Mouse (Mus musculus) G1E (cell line): ENCODE measurements around the gene Grhl3. TPM values are rescaled to one million over a fixed set of nuclear protein-coding genes. Genes with fewer than 3 reads are reported as not detected.

ENCODE experiments used
- ATAC-seq: 2 replicates; pipeline ENCODE4 v1.8.0; 2016; ENCODE audit warnings: mild to moderate bottlenecking; ENCODE audit not compliant: insufficient number of reproducible peaks, poor library complexity, low FRiP score, severe bottlenecking; ENCODE audit errors: extremely low read depth
- DNase-seq: peaks from one replicate; pipeline ENCODE4 v3.0.0; 2012; ENCODE audit warnings: low spot score
- H3K27me3 ChIP-seq: 2 replicates; pipeline ENCODE4 v1.6.1; 2012; ENCODE audit warnings: mild to moderate bottlenecking, low read length, inconsistent platforms; ENCODE audit not compliant: insufficient read depth
- H3K36me3 ChIP-seq: replicated peaks from 2 replicates; pipeline ENCODE3; 2012; ENCODE audit warnings: mild to moderate bottlenecking, inconsistent platforms
- H3K4me1 ChIP-seq: 2 replicates; pipeline ENCODE4 v1.6.1; 2012; ENCODE audit warnings: low read depth, low read length, inconsistent platforms, mixed read lengths; ENCODE audit not compliant: insufficient read depth
- H3K4me3 ChIP-seq: 2 replicates; pipeline ENCODE4 v1.5.1; 2012; ENCODE audit warnings: low read depth, mild to moderate bottlenecking, inconsistent platforms, low read length, moderate library complexity, mixed read lengths
- H3K9me3 ChIP-seq: replicated peaks from 2 replicates; pipeline ENCODE4 v1.6.1; 2012; ENCODE audit warnings: inconsistent platforms
- CTCF ChIP-seq: IDR thresholded peaks from 2 replicates; pipeline ENCODE4 v1.5.1; 2012; ENCODE audit warnings: low read depth, low read length, inconsistent platforms, mixed read lengths
- GATA1 ChIP-seq: IDR thresholded peaks from 2 replicates; pipeline ENCODE4 v1.6.1; 2012; ENCODE audit warnings: borderline replicate concordance, low read length, inconsistent platforms, mixed read lengths
- GATA2 ChIP-seq: IDR thresholded peaks from 2 replicates; pipeline ENCODE4 v1.6.1; 2012; ENCODE audit warnings: low read depth, low read length, inconsistent platforms, borderline replicate concordance
- POLR2AphosphoS5 ChIP-seq: IDR thresholded peaks from 2 replicates; pipeline ENCODE4 v1.6.1; 2012; ENCODE audit warnings: low read depth, low read length, inconsistent platforms; ENCODE audit not compliant: insufficient replicate concordance
- TAL1 ChIP-seq: conservative IDR thresholded peaks from 2 replicates; pipeline ENCODE4 v1.6.1; 2012; ENCODE audit warnings: low read depth, low read length, inconsistent platforms, mixed read lengths
- polyA plus RNA-seq: library from polyadenylated mRNA; stranded (reverse); fragments of >175 nt; gene quantifications from 2 replicates; pipeline ENCODE4 v1.2.3, GENCODE M21; 2012
- total RNA-seq, 2 experiments: library from RNA; stranded (forward) in 1 of 2; stranded (reverse) in 1 of 2; fragments of 200-1000 nt in 1 of 2; fragments of >200 nt in 1 of 2; fragmentation: Nextera tagmentation in 1 of 2; gene quantifications; 2 replicates each; pipeline ENCODE4 v1.2.3; 2014 to 2017

Grhl3 gene
- total and polyA plus RNA-seq, 3 experiments: not detected

- no peak for DNase-seq
- no peaks in the 10 kb centered on the region for H3K9me3 ChIP-seq
- no peak for TF ChIP-seq TAL1
- no peak for TF ChIP-seq GATA1
- TF ChIP-seq CTCF: no peak
- TF ChIP-seq POLR2AphosphoS5: no peak
- TF ChIP-seq GATA2: no peak
- no peaks in the 10 kb centered on the region for H3K36me3 ChIP-seq
- ATAC-seq: no peak
- peaks cover 2% of the 10 kb centered on the region; the same call in 1 of the 2 replicates for H3K27me3 ChIP-seq
- H3K4me1 ChIP-seq: no peaks in the 10 kb centered on the region
- no peak overlapping the region for H3K4me3 ChIP-seq
Observed at GRCm38 (mm10) chr4:135591610-135592304, 18.3 kb upstream of the Grhl3 start.

GRCm38 (mm10) chr4:135591086-135591485, 17.7 kb upstream of the Grhl3 start:
- Histone ChIP-seq H3K36me3 (no peaks in the 10 kb centered on the region), H3K9me3 (no peaks in the 10 kb centered on the region), H3K4me1 (no peaks in the 10 kb centered on the region), H3K4me3 (no peak overlapping the region), H3K27me3 (peaks cover 2% of the 10 kb centered on the region; the same call in 1 of the 2 replicates)
- DNase-seq: no peak
- TF ChIP-seq TAL1 (no peak), CTCF (no peak), GATA1 (no peak)
- ATAC-seq: no peak

- DNase-seq (no peak), ATAC-seq (no peak)
- Histone ChIP-seq H3K4me3 (no peak overlapping the region), H3K36me3 (no peaks in the 10 kb centered on the region), H3K27me3 (peaks cover 20% of the 10 kb centered on the region), H3K9me3 (no peaks in the 10 kb centered on the region), H3K4me1 (no peaks in the 10 kb centered on the region)
- TF ChIP-seq GATA1: no peak
- no peak for TF ChIP-seq CTCF
- TF ChIP-seq TAL1: no peak
- no peak for TF ChIP-seq POLR2AphosphoS5
- no peak for TF ChIP-seq GATA2
Observed at GRCm38 (mm10) chr4:135584838-135585237, 11.4 kb upstream of the Grhl3 start.

GRCm38 (mm10) chr4:135581222-135581910, 7.9 kb upstream of the Grhl3 start:
- H3K4me1 ChIP-seq: no peaks in the 10 kb centered on the region
- H3K36me3 ChIP-seq: no peaks in the 10 kb centered on the region
- ATAC-seq (no peak), DNase-seq (no peak)
- TF ChIP-seq CTCF: no peak
- TF ChIP-seq POLR2AphosphoS5: no peak
- TF ChIP-seq GATA1: no peak
- TF ChIP-seq GATA2: no peak
- TF ChIP-seq TAL1: no peak
- peaks cover 24% of the 10 kb centered on the region for H3K27me3 ChIP-seq
- no peaks in the 10 kb centered on the region for H3K9me3 ChIP-seq
- H3K4me3 ChIP-seq: no peak overlapping the region

- Histone ChIP-seq H3K4me3 (no peak overlapping the region), H3K27me3 (peaks cover 21% of the 10 kb centered on the region), H3K4me1 (no peaks in the 10 kb centered on the region), H3K36me3 (no peaks in the 10 kb centered on the region), H3K9me3 (no peaks in the 10 kb centered on the region)
- DNase-seq (no peak), ATAC-seq (no peak)
- TF ChIP-seq GATA2: no peak
- no peak for TF ChIP-seq TAL1
- TF ChIP-seq POLR2AphosphoS5: no peak
- TF ChIP-seq GATA1: no peak
- no peak for TF ChIP-seq CTCF
Observed at GRCm38 (mm10) chr4:135579695-135580094, 6.3 kb upstream of the Grhl3 start.

GRCm38 (mm10) chr4:135578490-135578889, 5.1 kb upstream of the Grhl3 start:
- Histone ChIP-seq H3K36me3 (no peaks in the 10 kb centered on the region), H3K4me1 (no peaks in the 10 kb centered on the region), H3K27me3 (peaks cover 22% of the 10 kb centered on the region), H3K4me3 (no peak overlapping the region), H3K9me3 (no peaks in the 10 kb centered on the region)
- TF ChIP-seq GATA2: no peak
- no peak for TF ChIP-seq CTCF
- no peak for TF ChIP-seq POLR2AphosphoS5
- no peak for TF ChIP-seq GATA1
- no peak for TF ChIP-seq TAL1
- ATAC-seq (no peak), DNase-seq (no peak)
